Mouse (Mus musculus): ENCODE data around the gene D930007J09Rik.

- TF ChIP-seq CTCF (IDR thresholded peaks at IDR 0.05; ENCODE audit: low read depth, low read length) (no peak), TAL1 (conservative IDR thresholded peaks at IDR 0.05; ENCODE audit: low read depth, low read length) (no peak)
Observed at GRCm38 (mm10) chr13:32760795-32761194, 41.9 kb downstream of the D930007J09Rik start.

All from G1E (cell line).